Mouse (Mus musculus): Measurements from ENCODE around the gene Klhl12.
"Not testable (repeated sequence)": the region's sequence is repeated elsewhere in the genome, so short reads cannot be mapped to it uniquely, and the experiment has no call there.

DNA sequence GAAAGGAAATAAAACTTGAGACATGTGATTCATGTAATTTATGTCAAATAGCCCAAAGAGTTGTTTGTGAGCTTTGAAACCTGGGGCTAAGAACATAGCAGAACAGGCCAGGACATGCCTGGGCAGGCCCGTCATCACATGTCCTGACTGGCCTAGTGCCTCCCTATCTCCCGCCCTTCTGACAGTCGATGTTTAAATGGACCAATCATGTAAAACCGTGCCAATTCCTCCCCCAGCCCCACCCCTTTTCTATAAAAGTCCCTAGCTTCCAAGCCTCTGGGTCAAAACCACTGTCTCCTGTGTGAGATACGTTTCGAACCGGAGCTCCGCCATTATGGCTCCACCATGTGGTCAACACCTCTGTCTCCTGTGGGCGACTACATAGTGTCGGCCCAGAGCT, 78.4 kb downstream of the Klhl12 start:
- TF ChIP-seq POLR2A (IDR thresholded peaks at IDR 0.05; ENCODE audit: control insufficient read depth, extremely low read depth, insufficient read depth, low read length, poor library complexity); CTCF (IDR thresholded peaks at IDR 0.05; ENCODE audit: borderline replicate concordance, control insufficient read depth, extremely low read depth, insufficient read depth, low read length, poor library complexity): not testable (repeated sequence)

Data from thymus, adult 2 months (tissue).